Mouse (Mus musculus): Measurements from ENCODE around the gene Mup3.
"Not testable (repeated sequence)": the region's sequence is repeated elsewhere in the genome, so short reads cannot be mapped to it uniquely, and the experiment has no call there.

Gene Mup3

DNA sequence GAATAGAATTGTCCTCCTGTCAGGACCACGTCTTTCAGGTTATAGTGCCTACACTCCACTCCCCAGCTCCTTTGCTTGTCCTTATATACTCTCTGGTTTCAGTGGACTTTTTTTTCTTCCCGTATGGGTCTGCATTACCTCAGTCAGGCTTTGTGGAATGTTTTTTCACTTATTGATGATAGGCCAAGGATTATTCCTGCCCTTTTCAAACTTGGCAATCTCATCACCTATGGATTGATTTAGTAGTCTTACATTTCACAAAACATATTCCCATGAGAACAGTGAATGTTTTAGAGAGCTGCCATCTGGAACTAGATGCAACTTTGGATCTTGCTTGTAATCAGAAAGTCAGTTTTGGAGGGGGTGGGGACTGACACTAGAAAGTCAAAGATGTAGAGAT lies at the start of gene Mup3:
TSS of gene Mup3 (minus strand) at position 102 of the 400 bp plus-strand sequence.
- DNase-seq (ENCODE audit: low spot score in 2 of 2) = no peak

DNA sequence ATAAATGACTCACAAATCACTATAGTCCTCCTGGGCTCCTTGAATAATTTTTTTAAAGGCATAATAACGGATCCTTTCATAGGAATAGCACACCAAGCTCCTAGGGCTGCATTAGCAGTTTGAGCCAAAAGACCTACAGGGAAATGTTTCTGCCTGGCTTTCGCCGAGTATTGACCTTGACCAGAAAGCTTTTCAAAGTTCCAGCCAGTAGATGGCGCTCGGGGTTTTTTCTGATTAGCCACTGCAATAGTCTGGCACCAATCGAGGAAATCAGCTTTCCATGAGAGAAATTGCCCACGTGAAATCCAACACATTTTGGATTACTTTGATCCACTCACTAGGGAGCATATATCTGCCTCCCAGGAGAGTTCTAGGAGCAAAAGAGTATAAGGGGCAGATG lies 46.6 kb upstream of the Mup3 start:
- DNase-seq (ENCODE audit: low spot score in 2 of 2) = peak; percentile 27 to 52

DNA sequence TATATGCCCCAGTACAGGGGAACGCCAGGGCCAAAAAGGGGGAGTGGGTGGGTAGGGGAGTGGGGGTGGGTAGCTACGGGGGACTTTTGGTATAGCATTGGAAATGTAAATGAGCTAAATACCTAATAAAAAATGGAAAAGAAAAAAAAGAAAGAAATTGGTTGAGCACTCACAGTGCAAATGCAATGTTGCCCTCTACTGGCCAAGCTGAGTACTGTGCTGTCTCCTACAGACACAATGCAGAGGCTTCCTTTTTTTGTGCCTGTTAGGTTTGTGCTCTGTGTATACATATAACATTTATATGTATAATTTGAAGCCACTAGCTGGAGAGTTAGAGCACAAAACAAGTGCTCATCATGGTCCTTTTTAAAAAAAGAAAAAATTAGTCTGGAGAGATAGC lies 16.2 kb upstream of the Mup3 start:
- not testable (repeated sequence) for DNase-seq (ENCODE audit: low spot score in 2 of 2)

DNA sequence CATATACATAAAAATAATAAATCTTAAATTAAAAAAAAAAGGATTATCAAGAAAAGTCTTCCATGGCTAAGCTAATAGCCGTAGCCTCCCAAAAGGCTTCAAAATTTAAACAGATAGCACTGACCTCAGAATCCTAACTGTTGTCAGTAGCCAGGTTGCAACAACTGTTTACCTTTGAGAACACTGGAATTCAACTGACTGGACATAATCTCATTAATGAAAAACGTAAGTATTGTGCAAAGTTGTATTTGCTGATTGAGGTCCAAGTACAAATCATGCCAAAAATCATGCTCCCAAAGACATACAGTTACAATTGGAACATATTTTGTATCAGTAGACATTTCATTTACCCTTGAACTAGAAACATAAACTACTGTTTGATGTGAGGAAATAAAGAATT lies 811 bp upstream of the Mup3 start:
- no peak for DNase-seq (ENCODE audit: low spot score in 2 of 2)

DNA sequence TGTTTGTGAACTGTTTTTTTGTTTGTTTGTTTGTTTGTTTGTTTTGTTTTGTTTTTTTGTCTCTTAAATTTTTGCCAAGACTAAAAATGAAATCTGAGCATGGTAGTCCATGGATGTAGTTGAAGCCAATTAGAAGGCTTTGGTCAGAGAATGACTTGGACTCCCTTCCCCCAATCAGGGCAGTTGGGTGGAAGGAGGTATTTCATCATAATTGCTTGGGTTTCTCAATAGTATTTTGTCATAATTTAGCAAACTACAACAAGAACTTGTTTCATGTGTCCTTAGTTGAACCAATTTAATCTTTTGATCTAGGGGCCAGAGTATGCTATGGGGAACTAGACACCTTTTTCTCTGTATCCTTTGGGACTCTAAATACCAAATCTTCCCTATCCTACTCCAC lies 4.4 kb downstream of the Mup3 start:
- DNase-seq (ENCODE audit: low spot score in 2 of 2) = no peak

DNA sequence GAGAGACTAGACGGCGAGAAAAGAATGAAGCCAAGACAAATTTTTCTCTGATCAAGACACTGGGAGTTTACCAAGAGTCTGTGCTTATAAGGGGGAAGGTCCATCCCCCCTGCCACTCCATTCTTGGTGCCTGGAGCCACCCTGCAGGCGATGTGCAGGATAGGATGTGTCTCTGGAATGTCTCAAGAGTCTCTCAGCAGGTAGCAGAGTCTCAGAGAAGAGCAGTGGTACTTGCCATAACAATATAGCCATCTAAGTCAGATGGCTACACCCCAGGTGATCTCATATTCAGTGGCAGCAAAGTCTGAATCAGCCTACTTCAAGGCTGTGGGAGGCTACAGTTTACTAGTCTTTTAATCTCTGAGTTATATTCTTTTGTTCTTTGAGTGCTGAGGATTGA lies 12.0 kb downstream of the Mup3 start:
- DNase-seq (ENCODE audit: low spot score in 2 of 2) = no peak

DNA sequence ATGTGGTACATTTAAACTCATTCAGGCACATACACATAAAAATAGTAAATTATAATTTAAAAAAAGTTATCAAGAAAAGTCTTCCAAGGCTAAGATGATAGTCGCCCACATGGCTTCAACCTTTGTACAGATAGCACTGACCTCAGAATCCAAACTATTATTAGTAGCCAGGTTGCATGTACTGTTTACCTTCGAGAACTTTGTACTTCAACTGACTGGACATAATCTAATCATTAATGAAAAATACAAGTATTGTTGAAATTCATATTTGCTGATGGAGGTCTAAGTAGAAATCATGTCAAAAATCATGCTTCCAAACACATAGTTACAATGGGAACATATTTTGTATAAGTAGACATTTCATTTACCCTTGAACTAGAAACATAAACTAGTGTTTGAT lies 32.4 kb downstream of the Mup3 start:
- DNase-seq (ENCODE audit: low spot score in 2 of 2) = not testable (repeated sequence)

DNA sequence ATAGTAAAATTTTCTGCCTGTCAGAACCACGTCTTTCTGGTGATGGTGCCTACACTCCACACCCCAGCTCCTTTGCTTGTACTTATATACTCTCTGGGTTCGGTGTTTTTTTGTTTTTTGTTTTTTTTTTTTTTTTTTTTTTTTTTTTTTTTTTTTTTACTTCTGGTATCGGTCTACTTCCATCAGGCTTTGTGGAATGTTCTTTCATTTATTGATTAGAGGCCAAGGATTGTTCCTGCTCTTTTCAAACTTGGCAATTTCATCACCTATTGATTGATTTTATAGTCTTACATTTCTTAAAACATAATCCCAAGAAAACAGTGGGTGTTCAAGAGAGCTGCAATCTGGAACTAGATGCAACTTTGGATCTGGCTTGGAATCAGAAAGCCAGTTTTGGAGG lies 33.1 kb downstream of the Mup3 start, which contains the start of gene Mup20:
TSS of gene Mup20 (minus strand) at position 101 of the 400 bp plus-strand sequence.
- not testable (repeated sequence) for DNase-seq (ENCODE audit: low spot score in 2 of 2)

Measured in urinary bladder, postnatal 36 days (tissue).